Mouse (Mus musculus) yolk sac, embryonic 10.5 days (tissue): ENCODE data around the gene Csdc2.

Experiments used
- DNase-seq: peaks from one replicate; pipeline ENCODE4 v3.0.0-alpha.2; 2017; ENCODE audit warnings: low spot score

Gene Csdc2

GRCm38 (mm10) chr15:81993992-81994391, 57.4 kb downstream of the Csdc2 start:
- no peak for DNase-seq
